Mouse (Mus musculus): ENCODE results near the gene Gata2.

Gene Gata2

DNA sequence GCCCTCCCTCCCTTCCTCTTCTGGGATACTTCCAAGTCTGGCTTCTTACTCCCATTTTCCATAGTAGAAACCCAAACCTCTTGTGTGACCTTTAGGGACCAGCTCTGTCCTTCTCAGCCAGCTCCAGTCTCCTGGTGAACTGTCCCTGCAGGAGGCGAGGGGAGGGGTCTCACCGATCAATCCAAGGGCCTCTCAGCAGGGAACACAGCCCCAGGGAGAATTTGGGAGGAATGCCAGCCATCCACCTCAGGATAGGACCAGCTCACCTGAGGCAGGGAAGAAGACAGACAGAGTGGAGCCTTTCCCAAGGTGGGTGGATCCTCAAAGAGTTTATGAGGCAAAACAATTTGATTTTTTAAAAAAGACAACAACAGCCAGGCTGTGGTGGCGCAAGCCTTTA is 16.5 kb downstream of the Gata2 start:
- no peak for DNase-seq

DNA sequence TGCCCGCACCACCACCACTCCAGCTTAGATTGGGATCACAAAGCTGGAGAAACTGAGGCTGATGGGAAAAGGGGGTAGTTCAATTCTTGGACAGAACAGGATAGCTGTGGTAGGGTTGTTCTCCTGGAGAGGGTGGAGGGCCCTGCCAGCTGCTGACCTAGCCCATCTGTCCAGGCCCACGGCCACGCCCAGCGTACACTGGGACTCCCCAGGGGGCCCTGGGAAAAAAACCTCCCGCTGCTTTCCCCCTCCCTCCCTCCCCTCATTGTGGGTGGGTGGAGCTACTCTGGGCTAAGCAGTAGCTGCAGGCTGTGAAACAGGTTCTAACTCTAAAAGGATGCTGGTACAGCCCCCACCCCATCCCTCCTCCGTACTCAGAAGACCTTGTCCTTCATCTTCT is 22.1 kb downstream of the Gata2 start:
- no peak for DNase-seq

DNA sequence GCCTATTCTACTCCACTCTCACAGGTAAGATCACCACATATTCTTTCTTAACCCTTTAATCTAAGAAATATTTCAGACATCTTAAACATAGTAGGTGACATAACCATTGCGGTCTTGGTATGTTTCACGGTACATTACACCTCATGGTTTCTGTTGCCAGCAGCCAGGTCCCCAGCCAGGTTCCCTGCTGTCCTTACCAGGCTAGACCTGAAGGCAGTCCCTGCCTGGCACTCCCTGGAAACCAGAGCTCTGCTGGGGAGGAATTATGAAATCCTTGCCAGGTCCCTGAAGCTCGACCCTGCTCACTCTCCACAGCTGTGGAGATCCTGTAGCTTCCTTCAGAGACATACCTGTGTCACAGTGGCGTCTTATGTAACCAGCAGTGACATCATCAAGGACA is 22.5 kb downstream of the Gata2 start:
- DNase-seq: no peak

DNA sequence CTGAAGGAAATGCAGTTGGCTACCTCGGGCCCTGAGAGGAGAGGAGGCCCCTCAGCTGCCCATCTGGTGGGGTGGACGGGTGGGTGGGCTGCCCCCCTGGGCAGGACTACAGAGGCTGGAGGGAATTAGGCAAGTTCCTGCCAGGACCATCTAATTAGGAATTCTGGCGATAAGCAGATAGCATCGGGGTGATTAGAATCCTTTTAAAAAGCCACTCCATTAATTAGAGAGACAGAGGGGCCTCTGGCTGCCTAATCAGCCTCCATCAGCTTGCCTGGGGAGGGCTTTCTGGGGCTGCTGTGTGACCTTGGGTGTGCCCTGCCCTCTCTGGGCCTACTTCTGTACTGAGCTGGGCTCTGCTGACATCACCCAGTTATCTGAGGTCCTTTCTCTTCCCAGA is 25.4 kb downstream of the Gata2 start:
- no peak for DNase-seq

DNA sequence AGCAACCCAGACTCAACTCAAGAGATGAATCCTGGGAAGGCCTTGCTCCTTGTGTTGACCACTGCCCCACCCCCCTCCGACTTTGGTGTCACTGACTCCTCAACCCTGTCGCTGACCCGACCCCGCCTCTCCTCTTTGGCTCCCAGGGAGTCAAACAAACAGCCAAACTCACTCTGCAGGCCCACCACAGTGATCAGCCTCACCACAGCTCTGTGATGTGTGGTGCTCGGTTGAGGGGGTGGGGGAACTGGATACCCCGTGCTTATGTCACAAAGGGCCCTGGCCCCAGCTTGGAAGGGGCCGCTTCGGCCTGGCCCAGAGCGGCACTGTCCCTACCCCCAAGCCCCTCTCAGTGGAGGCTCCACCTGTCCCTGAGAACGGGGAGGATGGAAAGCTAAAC is 28.3 kb downstream of the Gata2 start, which contains the start of gene Dnajb8:
Dnajb8 (plus strand) TSS at position 301 of the 400 bp plus-strand sequence.
- no peak for DNase-seq

DNA sequence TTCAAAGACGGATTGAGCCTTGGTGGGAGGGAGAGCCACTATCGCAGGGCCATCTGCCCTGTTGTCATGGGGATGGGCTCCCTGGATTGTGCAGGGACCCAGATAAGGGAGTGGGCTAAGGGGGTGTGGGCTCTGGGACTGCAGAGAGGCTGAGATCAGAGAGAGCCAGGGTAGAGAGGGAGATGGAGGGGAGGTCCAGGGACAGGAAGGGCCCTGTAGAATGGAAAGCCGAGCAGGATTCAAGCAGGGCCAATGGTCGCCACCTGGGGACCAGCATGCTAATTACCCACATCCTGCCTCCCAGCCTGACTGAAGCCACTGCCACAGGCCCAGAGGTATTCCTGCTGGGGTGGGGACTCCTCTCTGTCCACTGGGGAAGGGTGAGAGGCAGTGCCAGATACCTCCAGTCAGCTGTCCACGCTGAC is 32.9 kb downstream of the Gata2 start:
- DNase-seq: no peak

DNA sequence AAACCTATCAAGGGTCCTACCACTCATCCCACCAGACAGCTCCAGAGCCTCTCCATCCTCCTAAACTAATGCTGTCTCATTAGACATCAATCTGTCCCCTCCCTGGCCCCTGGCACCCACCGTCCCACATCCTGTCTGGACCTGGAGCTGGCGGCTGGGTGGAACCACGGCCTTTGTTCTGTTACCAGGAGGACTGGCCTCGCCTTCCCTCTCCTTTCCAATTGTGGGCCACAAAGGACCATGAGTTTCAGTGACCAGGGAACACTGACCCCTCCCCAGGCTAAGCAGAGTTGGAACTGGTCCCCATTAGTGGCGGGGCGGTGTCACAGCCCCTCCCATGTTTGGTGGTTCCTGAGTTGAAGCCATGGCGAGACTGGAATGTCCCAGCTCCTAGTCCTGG is 33.8 kb downstream of the Gata2 start:
- DNase-seq: no peak

DNA sequence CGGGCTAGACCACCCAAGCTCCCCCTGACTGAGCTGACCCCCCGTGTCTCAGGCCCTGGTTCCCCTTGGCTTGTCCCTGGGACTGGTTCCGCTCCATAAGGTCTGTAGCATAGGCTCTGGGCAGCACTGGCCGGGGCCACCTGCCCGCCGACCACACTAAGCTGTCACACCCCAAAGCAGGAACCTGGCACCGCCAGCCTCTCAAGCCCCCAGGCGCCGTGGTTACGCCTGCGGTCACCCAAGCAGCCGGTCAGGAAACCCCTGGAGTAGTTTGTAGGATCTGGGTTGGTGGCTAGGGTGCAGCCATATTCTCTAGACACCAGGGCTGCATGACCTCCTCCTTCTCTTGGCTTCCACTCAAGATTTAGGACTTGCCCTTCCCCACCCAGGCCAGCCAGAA is 35.5 kb downstream of the Gata2 start:
- no peak for DNase-seq

DNA sequence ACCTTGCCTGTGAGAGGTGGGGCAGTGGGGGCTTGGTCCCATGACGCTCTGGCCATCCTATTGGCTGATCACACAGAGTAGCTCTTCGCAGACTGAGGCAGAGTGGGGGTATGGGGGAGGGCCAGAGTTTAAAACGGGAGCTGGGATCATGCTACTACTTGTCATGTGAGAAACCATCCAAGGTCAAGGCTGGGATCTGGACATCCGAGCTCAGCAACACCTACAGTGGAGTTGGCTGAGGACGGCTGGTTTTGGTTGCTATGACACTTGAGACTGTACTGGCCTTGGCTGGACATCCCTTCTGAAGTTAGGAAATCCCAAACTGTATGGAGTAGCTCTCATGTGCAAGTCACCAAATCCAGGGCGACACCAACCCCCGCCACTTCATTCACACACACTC is 38.1 kb downstream of the Gata2 start:
- DNase-seq: no peak

DNA sequence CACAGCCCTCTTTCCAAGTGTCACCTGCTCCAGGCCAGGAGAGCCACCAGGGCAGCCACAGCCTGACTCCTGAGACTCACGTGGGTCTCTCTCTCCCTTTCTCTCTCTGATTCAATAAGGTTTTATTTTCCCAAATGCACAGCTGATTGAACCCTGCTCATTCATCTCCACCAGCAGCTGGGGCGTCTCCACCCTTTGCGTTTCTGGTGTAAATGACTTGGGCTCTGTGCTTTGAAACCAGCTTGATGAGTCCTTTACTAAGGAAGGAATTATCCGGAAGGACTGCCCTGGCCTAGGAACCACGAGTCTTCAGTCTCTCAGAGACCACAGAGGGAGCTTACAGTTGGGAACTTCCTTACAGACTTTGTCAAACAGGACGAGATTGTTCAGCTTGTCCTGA is 38.5 kb downstream of the Gata2 start:
- DNase-seq: no peak

DNA sequence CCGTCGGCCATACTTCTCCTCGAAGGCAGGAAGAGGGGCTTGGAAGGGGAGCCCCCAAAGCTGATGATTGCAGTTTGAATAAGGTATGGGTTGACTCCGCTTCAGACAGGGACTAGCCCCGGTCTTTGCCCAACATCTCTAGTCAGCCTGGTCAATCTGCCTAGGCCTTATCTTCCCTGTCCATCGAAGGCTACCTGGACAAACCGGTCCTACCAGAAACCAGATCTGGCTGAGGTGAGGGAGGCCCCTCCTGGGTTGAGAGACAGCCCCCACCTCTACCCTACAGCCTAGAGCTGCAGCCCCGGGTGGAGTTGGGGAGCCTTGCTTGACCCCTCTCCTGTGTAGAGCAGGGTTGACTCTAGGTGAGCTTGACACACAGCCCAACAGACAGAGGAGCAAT is 40.3 kb downstream of the Gata2 start:
- no peak for DNase-seq

DNA sequence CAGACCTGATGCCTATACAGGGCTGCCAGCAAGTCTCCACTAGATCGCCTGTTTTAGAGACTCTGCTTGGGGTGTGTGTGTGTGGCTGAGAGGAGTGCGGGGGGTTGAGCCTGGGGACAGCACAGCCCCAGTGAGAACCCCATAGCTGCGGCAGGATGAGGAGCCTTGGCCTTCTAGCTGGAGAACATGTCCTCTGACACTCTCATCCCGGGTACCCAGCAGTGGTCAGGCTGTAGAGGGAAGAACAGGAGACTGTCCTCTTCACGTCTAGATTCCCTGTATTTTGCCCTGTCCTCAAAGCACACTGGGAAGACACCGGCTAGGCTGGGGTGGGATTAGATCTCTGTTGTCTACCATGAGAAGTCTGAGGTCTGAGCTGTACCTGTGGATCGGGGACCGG is 41.8 kb downstream of the Gata2 start:
- DNase-seq: no peak

DNA sequence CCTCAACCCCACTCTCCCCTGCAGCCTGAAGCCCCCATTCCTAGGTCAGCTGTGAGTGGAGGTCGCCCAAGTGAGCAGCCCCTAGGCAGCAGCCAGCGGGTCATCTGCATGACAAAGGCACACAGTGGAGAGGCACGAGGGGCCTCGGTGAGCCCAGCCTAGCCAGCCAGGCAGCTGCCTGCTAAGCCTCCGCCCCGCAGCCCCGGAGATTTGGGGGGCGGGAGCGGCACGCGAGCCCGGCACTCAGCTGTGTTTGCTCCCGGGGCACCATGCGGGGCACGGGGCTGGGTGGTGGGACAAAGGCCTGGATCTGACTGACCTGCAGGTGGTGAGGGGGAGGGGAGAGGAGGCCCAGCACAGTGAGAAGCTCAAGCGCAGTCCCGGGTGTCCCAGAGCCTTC is 42.3 kb downstream of the Gata2 start:
- no peak for DNase-seq

DNA sequence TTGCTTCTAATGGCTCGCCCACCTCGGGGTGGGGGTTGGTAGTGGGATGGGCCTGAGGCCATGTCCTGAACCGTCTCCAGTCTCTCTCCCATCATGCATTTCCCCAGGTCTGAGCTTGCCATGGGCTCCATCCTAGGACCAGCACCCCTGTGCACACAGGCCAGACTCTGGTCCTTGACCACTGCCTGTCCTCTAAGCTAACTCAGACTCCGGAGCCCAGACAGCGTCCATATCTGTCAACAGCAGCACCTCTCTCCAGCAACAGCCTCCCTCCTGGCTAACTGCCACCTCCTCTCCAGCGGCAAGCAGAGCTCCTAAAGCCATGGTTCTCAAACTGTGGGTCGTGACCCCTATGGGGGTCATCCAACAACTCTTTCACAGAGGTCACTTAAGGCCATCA is 42.8 kb downstream of the Gata2 start:
- no peak for DNase-seq

DNA sequence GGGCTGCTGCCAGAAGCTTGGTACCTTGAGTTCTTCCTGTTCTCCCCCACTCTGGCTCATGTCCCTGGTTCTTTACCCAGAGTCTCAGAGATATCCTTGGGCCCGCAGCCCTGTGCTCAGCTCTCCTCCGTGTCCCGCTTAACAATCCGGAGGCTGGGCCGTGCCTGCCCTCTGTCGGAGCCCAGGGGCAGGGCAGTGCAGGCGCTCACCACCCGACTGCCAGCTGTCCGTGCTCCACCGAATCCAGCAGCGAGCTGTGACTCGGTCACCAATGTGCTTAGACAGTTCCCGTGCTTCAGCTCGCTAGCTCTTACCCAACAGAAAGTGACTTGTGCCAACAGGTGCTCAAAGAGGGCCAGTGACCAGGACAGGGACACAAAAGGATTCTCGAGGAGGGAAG is 48.9 kb downstream of the Gata2 start:
- DNase-seq: no peak

DNA sequence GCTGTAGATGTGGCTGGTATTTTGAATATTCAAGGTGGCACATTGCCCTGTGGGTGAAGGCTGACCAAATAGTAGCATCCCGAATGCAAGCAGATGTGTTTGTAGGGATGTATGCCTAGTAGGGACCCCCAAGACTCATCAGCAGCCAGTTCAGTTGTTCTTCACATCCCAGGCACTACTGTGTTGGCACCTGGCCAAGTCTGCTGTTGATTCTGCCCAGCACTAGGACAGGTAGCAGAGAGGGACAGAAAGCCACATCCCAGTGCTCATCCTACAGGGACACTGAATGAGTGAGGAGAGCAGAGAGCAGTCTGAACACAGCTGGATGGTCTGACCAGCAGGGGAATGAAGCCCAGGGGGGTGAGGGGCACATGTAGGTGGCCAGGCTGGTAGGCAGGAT is 55.5 kb downstream of the Gata2 start:
- no peak for DNase-seq

DNA sequence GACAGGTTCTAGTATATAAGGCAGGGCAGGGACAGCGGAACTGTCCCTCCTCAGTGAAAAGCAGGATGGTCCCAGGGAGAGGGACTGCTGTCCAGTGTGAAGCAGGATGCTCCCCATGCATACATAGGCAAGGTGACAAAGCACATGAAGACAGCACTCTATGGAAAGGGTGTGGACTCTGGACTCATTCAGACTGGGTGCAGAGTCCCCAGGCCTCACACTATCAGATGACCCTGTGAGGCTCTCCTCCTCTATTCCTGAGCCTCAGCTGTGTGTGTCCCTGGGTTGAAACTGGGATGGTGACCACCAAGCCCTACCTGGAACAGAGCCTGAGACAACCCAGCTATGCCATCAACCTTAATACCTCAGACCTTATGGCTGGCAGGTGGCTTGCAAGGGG is 57.7 kb downstream of the Gata2 start:
- no peak for DNase-seq

DNA sequence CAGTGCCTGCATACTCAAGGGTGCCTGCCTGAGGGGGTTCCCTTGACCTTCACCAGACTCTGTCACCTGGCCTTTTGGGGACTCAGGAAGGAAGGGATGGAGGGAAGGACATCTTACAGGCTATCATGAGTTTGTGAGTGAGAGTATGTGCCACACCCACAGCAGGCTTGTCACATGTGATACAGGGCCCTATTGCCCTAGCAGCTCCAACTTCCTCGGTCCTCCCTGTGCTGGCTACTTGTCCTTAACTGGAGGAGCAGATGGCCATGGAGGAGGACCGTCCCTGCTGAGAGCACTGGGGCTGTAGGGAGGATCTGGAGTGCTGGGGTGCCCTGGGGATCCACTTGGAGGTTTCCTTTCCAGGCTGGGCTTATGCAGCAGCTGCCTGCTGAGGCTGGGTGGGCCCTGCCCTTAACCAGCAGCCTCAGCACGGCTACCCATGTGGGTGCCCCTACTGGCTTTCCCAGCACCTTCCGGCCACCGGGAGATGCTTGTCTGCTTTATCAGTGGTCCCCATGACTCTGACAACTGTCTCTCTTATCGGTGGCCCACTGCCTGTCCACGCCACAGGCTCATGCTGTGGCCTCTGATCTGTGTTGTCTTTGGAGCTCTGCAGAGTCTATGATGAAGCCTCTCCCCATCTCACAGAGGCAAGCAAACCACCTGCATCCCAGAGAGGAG is 58.2 kb downstream of the Gata2 start:
- no peak for DNase-seq

DNA sequence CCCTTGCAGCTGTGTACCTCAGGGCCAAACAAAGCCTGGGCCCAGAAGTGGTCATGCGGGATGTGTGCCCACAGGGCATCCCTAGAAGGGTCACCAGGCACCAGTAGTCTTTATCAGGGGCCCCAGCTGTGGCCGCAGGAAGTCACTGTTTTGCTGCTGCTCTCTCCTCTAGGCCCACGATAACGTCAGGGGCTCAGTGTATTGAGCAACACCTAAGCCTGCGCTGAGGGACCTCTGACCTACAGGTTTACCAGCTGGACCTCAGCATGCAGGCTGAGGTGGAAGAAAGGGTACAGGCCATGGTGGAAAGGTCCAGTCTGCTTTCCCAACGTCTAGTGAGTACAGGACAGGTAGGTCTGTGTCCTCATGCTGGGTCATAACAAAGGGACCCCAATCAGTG is 60.4 kb downstream of the Gata2 start:
- no peak for DNase-seq

DNA sequence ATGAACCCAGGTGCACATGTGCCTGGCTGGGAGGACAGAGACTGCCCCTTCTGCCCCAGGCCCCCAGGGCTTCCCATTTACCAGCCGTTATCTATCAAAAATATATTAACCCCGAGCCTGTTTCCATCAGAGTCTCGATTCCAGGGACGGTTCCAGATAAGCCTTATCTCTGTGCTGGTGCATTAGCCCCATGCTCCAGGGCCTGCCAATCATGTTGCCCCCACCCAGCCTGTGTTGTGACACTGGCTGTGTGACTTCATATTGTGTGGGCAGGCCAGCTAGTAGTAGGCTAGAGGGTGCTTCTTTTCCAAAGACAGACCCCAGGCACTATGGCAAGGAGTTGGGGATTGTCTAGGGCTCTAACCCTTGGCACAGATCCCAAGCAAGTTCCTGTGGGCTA is 61.7 kb downstream of the Gata2 start:
- no peak for DNase-seq

Measured in layer of hippocampus, adult 9-11 months (tissue).